Mouse (Mus musculus): ENCODE measurements at regions not wholly inside any gene's neighbourhood (a gene's known extent, or its start where the extent isn't known, plus 50 kb on each side); places are given as distances from the start of the nearest gene placed in this dataset.

GRCm38 (mm10) chr6:127381148-127381888, 65.3 kb upstream of the Parp11 start:
- no peak for DNase-seq (ENCODE audit: low spot score)

- no peak for DNase-seq (ENCODE audit: low spot score)
Measured at GRCm38 (mm10) chr6:127391258-127392011, 55.2 kb upstream of the Parp11 start.

- DNase-seq (ENCODE audit: low spot score): no peak
Measured at GRCm38 (mm10) chr6:127392012-127392798, 54.4 kb upstream of the Parp11 start.

- no peak for DNase-seq (ENCODE audit: low spot score)
Measured at GRCm38 (mm10) chr6:127392799-127393172, 53.9 kb upstream of the Parp11 start.

DNA sequence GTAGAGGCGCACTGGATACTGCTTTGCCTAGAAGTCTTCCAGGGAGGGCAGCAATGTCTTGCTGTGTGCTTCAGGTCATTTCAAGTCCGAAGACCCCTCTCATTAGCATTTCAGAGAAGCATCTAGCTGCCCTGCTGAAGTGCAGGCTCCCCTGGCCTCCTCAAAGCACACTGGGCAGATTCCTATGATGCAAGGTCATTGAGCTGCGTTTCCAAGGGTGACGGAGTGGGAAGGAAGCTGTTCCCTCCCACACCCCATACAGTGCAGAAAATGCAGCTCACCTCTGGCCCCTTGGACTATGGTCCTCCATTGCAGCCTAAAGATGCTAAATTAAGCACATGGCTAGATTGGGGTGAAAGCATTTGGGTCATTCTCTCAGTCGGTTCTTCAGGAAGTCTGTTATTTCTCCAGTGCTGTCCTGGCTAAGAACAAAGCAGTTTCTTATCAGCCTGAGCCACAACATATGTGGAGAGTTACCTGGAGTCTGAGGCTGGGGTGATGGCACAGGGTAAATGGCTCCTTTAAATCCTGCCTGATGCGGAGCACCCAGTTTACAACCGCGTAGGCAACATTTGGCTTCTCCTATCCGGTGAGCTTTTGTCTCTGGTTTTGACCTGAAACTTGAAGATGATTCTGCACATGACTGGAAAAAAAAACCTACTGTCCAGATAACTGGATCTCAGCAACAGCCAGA, 52.6 kb upstream of the Parp11 start:
- DNase-seq (ENCODE audit: low spot score): no peak

Measured in testis, postnatal 14 days (tissue).